Mouse (Mus musculus): ENCODE measurements around the gene Olfr1279. TPM values are rescaled to one million over a fixed set of nuclear protein-coding genes. Genes with fewer than 3 reads are reported as not detected.

The Olfr1279 gene
- polyA plus RNA-seq (2017; shearing (Covaris generic)) = not detected

DNA sequence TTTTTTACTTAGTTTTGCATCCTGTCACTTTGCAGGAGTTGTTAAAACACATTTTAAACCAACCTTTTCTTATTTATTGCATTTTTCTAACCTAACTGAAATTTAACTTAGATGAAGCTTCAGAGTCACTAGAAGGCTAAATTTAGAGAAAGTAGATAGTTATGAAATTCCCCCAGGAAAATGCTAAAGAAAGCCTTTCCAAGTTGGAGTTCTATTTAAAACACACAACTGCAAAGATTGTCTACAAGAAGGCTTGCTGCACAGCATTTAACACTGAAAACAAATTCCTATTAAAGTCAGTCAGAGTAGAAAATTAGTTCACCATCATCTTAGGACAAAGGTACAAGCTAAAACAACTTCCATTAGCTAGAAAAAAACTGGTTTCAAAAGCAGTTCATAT is at the start of gene Olfr1279:
Olfr1279 (plus strand) TSS at position 262 of the 400 bp plus-strand sequence.

DNA sequence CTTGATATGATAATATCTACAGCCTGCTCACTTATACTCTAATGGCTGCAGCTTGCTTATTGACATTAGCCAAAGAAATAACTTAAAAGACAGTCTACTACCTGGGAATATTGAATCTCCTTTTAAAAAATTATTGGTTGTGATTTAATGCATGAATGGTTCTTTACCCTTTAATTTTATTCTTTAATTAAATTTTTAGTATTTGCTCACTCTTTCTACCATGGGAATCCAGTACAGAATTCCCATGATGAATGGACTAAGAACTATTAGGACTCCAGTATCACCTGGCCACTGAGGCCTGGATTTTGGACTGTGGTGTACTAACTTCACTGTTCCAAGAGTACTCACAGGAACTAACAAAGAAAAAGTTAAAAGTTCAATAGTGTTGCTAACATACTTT is 46.2 kb upstream of the Olfr1279 start, which contains the start of gene Olfr1276:
Olfr1276 (plus strand) TSS at position 301 of the 400 bp plus-strand sequence.

DNA sequence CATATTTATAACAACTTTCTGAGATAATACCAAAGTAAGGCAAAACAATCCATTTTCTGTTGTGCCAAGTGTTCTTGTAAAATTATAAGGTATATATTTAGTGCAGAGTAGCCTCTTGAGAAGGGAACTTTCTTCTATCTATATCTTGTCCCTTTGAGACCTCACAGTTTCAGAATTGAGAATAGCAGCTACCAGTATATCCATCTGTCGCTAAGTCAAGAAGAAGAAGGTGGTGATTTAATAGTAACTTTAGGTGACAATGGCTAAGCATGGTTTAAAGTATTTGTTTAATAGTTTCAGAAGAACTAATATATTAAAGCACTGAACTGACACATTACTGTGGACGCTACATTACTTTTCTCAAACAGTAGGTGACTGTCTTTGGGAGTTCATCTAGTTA is 26.4 kb upstream of the Olfr1279 start, which contains the start of gene Olfr1277:
Olfr1277 (minus strand) TSS at position 101 of the 400 bp plus-strand sequence.

DNA sequence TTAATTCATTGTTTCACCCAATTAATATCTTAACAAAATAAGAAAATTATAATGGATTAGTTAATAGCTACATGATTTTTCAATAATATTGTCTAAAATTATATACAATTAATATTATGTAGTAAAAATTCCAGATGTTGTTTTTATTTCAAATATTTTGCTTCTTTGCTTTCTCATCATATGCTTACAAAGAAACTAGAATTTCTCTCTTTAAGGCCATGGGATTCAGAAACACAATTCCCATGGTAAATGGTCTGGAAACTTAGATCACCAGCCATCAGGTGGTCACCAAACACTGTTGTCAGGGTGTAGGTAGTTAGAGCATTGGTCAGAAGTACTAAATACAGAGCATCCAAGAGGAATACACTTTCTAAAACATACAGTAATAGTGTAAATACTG is 10.6 kb upstream of the Olfr1279 start, which contains the start of gene Olfr1278:
Olfr1278 (plus strand) TSS at position 301 of the 400 bp plus-strand sequence.

DNA sequence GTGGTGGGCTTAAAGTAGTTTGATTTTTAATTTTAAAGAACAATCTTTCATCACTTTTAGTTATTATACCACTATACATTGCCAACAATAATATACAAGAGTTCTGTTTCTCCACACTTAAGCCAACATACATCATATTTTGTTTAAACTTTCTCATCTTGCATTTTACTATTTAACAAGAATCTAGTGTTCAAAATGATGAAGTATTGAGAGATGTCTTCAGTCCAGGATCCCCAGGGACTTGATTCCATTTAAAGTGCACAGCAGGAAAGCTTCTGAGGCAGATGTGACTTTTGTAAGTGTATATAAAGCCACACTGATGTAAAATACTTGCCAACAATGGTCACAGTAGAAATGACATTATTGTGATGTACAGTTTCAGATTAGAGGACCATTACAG is 13.3 kb downstream of the Olfr1279 start, which contains the start of gene Olfr1280:
Olfr1280 (plus strand) TSS at position 301 of the 400 bp plus-strand sequence.

DNA sequence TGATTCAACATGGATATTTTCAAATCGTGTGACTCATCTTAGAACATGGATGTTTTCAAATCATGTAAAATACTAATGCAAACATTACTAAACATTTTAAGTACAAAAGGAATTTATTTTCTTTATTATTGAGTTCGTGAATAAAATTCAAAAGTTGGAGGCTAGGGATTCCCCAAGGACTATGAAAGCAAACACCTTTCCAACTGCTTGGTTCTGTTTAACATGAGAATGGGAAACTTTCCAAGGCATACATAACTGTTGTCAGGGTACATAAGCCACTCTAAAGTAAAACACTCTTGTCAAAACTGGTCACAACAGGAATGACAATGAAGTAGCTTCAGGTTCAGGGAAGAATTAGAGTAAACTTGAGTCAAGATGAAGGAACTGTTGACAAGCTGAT is 25.8 kb downstream of the Olfr1279 start, which contains the start of gene Olfr1281:
Olfr1281 (plus strand) TSS at position 301 of the 400 bp plus-strand sequence.

DNA sequence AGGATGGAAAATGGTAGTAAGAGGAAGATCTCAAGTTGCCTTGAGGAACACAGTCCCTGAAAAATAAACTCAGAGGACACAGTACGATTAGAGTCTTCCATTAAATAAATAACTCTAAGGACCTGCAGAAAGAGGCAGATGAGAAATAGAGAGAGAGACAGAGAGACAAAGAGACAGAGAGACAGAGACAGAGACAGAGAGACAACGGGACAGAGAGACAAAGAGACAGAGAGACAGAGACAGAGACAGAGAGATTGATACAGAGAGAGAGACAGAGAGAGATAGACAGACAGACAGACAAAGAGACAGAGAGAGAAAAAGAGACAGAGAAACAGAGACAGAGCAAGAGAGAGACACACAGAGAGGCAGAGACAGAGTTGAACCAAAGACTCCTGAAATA is 35.5 kb downstream of the Olfr1279 start, which contains the start of gene Olfr1282:
Olfr1282 (minus strand) TSS at position 101 of the 400 bp plus-strand sequence.

Other genes with a start within 250 kb of the Olfr1279 start
- gene Gm13941, start 194.7 kb upstream of the Olfr1279 start, polyA plus RNA-seq (2017; shearing (Covaris generic)) = not detected
- not detected for gene Gm15130, start 147.7 kb upstream of the Olfr1279 start, polyA plus RNA-seq (2017; shearing (Covaris generic))
- not detected for gene 4930430A15Rik, start 71.0 kb upstream of the Olfr1279 start, polyA plus RNA-seq (2017; shearing (Covaris generic))
- not detected for gene Olfr1275, start 65.3 kb upstream of the Olfr1279 start, polyA plus RNA-seq (2017; shearing (Covaris generic))
- not detected for gene Olfr1276, start 46.1 kb upstream of the Olfr1279 start, polyA plus RNA-seq (2017; shearing (Covaris generic))
- not detected for gene Olfr1277, start 26.5 kb upstream of the Olfr1279 start, polyA plus RNA-seq (2017; shearing (Covaris generic))
- not detected for gene Olfr1278, start 10.5 kb upstream of the Olfr1279 start, polyA plus RNA-seq (2017; shearing (Covaris generic))
- not detected for gene Olfr1280, start 13.4 kb downstream of the Olfr1279 start, polyA plus RNA-seq (2017; shearing (Covaris generic))
- not detected for gene Olfr1281, start 25.9 kb downstream of the Olfr1279 start, polyA plus RNA-seq (2017; shearing (Covaris generic))
- gene Olfr1282, start 35.4 kb downstream of the Olfr1279 start, polyA plus RNA-seq (2017; shearing (Covaris generic)) = not detected
- gene Olfr1283, start 66.2 kb downstream of the Olfr1279 start, polyA plus RNA-seq (2017; shearing (Covaris generic)) = not detected
- gene Olfr1284, start 74.9 kb downstream of the Olfr1279 start, polyA plus RNA-seq (2017; shearing (Covaris generic)) = not detected
- gene Olfr1286, start 122.5 kb downstream of the Olfr1279 start, polyA plus RNA-seq (2017; shearing (Covaris generic)) = not detected
- not detected for gene Olfr1287, start 148.5 kb downstream of the Olfr1279 start, polyA plus RNA-seq (2017; shearing (Covaris generic))
- gene Olfr1288, start 173.5 kb downstream of the Olfr1279 start, polyA plus RNA-seq (2017; shearing (Covaris generic)) = not detected
- not detected for gene Olfr1289, start 180.2 kb downstream of the Olfr1279 start, polyA plus RNA-seq (2017; shearing (Covaris generic))
- gene Olfr1290, start 193.2 kb downstream of the Olfr1279 start, polyA plus RNA-seq (2017; shearing (Covaris generic)) = not detected
- gene Olfr1291-ps1, start 196.5 kb downstream of the Olfr1279 start, polyA plus RNA-seq (2017; shearing (Covaris generic)) = not detected
- not detected for gene Olfr1293-ps, start 224.6 kb downstream of the Olfr1279 start, polyA plus RNA-seq (2017; shearing (Covaris generic))
- gene Olfr1294, start 239.7 kb downstream of the Olfr1279 start, polyA plus RNA-seq (2017; shearing (Covaris generic)) = not detected

Data from CD4-positive, CD25-positive, alpha-beta regulatory T cell, adult 9 weeks (primary cell).